Mouse (Mus musculus) midbrain, postnatal 0 days (tissue): ENCODE measurements around the gene Ccdc155. TPM values are rescaled to one million over a fixed set of nuclear protein-coding genes. Genes with fewer than 3 reads are reported as not detected.

Experiments used
- ATAC-seq: fragments of 200-750 bp; cut with Nextera tagmentation; 2 replicates; pipeline ENCODE4 v1.8.0; 2017; ENCODE audit warnings: moderate number of reproducible peaks, mild to moderate bottlenecking, moderate TSS enrichment, moderate library complexity; ENCODE audit not compliant: low FRiP score
- DNase-seq: peaks from one replicate; pipeline ENCODE4 v3.0.0-alpha.2; 2015; ENCODE audit warnings: low spot score
- H3K27ac ChIP-seq: fragments of 300-500 bp; sonication (generic); 2 replicates; pipeline ENCODE4 v1.5.1; 2014; ENCODE audit warnings: low read depth, mild to moderate bottlenecking, low read length, mixed read lengths
- H3K27me3 ChIP-seq: fragments of 300-500 bp; sonication (generic); 2 replicates; pipeline ENCODE4 v1.6.1; 2014; ENCODE audit warnings: low read length, control low read depth, mixed read lengths; ENCODE audit not compliant: insufficient read depth
- H3K36me3 ChIP-seq: fragments of 300-500 bp; sonication (generic); 2 replicates; pipeline ENCODE4 v1.6.1; 2014; ENCODE audit warnings: low read length, control low read depth, mixed read lengths; ENCODE audit not compliant: insufficient read depth
- H3K4me1 ChIP-seq: fragments of 300-500 bp; sonication (generic); 2 replicates; pipeline ENCODE4 v1.6.1; 2014; ENCODE audit warnings: mild to moderate bottlenecking, control low read depth, antibody characterized with exemption, low read length, mixed read lengths; ENCODE audit not compliant: insufficient read depth
- H3K4me2 ChIP-seq: fragments of 300-500 bp; sonication (generic); 2 replicates; pipeline ENCODE4 v1.6.1; 2014; ENCODE audit warnings: low read depth, mild to moderate bottlenecking, low read length, mixed read lengths; ENCODE audit not compliant: poor library complexity, severe bottlenecking
- H3K4me3 ChIP-seq: fragments of 300-500 bp; sonication (generic); 2 replicates; pipeline ENCODE4 v1.5.1; 2014; ENCODE audit warnings: low read depth, mild to moderate bottlenecking, low read length, moderate library complexity
- H3K9ac ChIP-seq: fragments of 300-500 bp; sonication (generic); replicated peaks from 2 replicates; pipeline ENCODE4 v1.6.1; 2014; ENCODE audit warnings: mild to moderate bottlenecking, low read length, moderate library complexity, mixed read lengths; ENCODE audit not compliant: poor library complexity, severe bottlenecking
- H3K9me3 ChIP-seq: fragments of 300-500 bp; sonication (generic); 2 replicates; pipeline ENCODE4 v1.6.1; 2016; ENCODE audit warnings: low read length, control low read depth
- CTCF ChIP-seq: IDR thresholded peaks from 2 replicates; pipeline ENCODE4 v1.5.1; 2016; ENCODE audit warnings: antibody characterized with exemption, mild to moderate bottlenecking
- WGBS: fragments of 180-500 bp; shearing (Covaris S2); extraction: QIAGEN DNeasy Blood & Tissue Kit; methylation state at CpG from one replicate; pipeline ENCODE4 v1.1.7; 2014; 5-methylcytosine and 5-hydroxymethylcytosine counted together
- polyA plus RNA-seq: library from polyadenylated mRNA; unstranded; fragments of >200 nt; fragmentation: Nextera tagmentation; extraction: Ambion mirVana; gene quantifications from 2 replicates; pipeline ENCODE4 v1.2.1, GENCODE M21; 2015
- total RNA-seq: library from RNA; depleted of rRNA; stranded (reverse); fragments of >200 nt; gene quantifications from 2 replicates; pipeline ENCODE4 v1.2.3, GENCODE M21; 2014

Ccdc155 gene
- total and polyA plus RNA-seq, 2 experiments from 2014 or later = 0.32 to 0.38 TPM

DNA sequence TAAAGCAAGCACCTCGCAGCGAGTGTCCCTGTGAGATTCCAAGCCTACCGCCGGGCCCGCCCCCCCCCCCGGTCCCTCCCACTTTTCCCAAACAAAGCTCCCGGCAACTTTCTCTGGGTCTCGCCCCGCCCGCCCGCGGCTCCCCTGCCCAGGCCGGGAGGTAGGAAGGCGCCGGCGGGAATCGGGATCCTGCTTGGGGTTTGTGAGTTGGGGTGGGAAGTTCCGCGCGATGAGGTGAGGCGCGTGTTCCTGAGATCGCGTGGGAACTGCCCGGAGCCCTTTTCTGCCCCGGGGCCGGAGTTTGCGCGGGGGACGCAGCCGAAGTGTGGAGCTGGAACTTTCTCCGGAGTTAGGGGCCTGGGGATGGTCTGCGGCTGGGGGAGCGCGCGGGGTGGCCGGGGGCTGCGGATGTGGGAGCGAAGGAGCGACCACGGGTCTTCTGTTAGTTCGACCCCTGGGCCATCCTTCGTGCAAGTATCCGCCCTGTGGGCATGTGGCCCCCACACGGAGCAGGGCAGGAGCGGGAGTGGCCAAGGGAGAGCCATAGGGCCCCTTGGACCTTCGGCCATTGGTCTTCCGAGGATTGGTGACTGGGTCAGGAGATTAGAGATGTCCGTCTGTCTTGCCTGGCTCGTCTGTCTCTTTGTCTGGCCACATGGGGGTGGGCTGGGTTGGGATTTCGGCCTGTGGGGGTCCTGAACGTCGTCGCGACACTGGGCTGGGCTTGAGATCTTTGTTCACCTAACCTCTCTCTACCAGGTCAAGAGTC is 11.2 kb upstream of the Ccdc155 start, which contains the start of gene Tead2:
TSS of gene Tead2 (plus strand) at position 81 of the 769 bp plus-strand sequence.
- ATAC-seq (peak; percentile 42), DNase-seq (peak; percentile 12)
- WGBS = 1% methylated on average over 54 of the region's 55 CpGs
- H3K4me2 ChIP-seq = peak within 1 kb of the TSS; percentile 67
- H3K4me1 ChIP-seq = peaks cover 5% of the 10 kb centered on the region; the same call in 1 of the 2 replicates
- TF ChIP-seq CTCF = no peak
- H3K9ac ChIP-seq = peak within 1 kb of the TSS; percentile 54
- H3K36me3 ChIP-seq = no peaks in the 10 kb centered on the region
- no peaks in the 10 kb centered on the region for H3K9me3 ChIP-seq
- peak within 1 kb of the TSS; percentile 42 for H3K4me3 ChIP-seq
- H3K27me3 ChIP-seq = peaks cover 7% of the 10 kb centered on the region; the same call in 1 of the 2 replicates
- H3K27ac ChIP-seq = peak within 1 kb of the TSS; percentile 57; the same call in 1 of the 2 replicates

DNA sequence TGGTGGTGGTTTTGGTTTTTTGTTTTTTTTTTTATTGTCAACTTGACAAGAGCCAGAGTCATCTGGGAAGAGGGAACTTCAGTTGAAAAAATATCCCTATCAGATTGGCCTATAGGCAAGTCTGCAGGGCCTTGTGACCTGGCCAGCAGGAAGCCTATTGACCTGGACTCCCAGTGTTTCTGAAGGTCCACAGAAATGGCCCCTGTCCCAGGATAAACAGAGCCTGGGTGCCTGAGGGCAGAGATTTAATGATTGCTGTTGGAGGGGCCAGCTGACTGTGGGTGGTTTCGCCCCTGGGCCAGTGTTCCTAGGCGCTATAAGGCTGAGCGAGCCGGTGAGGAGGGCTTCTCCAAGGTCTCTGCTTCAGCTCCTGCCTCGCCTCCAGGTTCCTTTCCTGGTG is 9.0 kb upstream of the Ccdc155 start:
- peaks cover 5% of the 10 kb centered on the region; the same call in 1 of the 2 replicates for H3K4me1 ChIP-seq
- H3K36me3 ChIP-seq = no peaks in the 10 kb centered on the region
- no peak overlapping the region for H3K4me2 ChIP-seq
- H3K27me3 ChIP-seq = peaks cover 15% of the 10 kb centered on the region
- WGBS = 59% methylated on average over 5 of the region's 5 CpGs
- no peak for TF ChIP-seq CTCF
- H3K9ac ChIP-seq = no peak overlapping the region
- no peak overlapping the region for H3K4me3 ChIP-seq
- no peaks in the 10 kb centered on the region for H3K9me3 ChIP-seq
- H3K27ac ChIP-seq = no peak overlapping the region
- DNase-seq (no peak), ATAC-seq (no peak)

DNA sequence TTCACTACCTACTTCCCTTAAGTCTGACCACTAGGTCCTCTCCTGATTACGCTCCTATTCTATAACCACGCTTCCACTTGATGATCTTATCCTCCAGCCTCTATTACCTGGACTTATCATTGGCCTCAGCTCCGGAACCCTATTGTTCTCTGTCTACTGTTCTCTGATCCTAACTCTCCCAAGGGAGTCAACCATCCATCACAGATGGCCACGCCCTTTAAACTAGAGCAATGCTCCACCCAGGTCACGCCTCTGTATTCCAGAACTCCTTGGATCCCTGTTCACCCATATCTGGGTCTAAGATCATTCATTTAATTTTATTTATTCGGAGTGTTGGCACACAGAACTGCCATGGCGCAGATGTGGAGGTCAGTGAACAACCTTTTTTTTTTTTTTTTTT is 7.7 kb upstream of the Ccdc155 start:
- Histone ChIP-seq H3K4me1 (peaks cover 5% of the 10 kb centered on the region; the same call in 1 of the 2 replicates), H3K9me3 (no peaks in the 10 kb centered on the region), H3K4me3 (no peak overlapping the region), H3K27ac (no peak overlapping the region), H3K36me3 (no peaks in the 10 kb centered on the region), H3K9ac (no peak overlapping the region), H3K4me2 (no peak overlapping the region), H3K27me3 (peaks cover 15% of the 10 kb centered on the region)
- TF ChIP-seq CTCF = no peak
- ATAC-seq (no peak), DNase-seq (no peak)
- 75% methylated on average over 7 of the region's 7 CpGs for WGBS

DNA sequence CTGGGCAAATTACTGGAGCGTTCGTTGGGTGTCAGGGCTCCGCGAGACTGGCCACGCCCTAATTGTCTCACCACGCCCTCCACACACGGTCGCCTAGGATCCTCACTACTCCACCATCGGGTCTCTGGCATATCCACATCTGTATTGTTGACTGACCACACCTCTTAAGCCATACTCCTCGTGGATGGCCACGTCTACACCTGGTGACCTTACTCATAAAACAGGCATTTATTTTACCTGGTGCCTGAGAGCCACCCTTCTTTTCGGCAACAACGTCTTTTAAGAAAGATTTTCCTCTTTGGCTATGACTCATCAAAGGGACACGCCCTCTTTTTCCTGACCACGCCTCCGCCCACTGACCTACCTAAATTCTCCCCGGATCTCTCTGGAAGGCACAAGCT is 7.2 kb upstream of the Ccdc155 start, which contains the start of gene Dkkl1:
TSS of gene Dkkl1 (minus strand) at position 297 of the 401 bp plus-strand sequence.
- Histone ChIP-seq H3K4me3 (peak within 1 kb of the TSS; percentile 15; the same call in 1 of the 2 replicates), H3K9ac (no peak within 1 kb of the TSS; the same call in 1 of the 2 replicates), H3K9me3 (no peaks in the 10 kb centered on the region), H3K4me2 (peak within 1 kb of the TSS; percentile 26), H3K27me3 (peaks cover 15% of the 10 kb centered on the region), H3K36me3 (no peaks in the 10 kb centered on the region), H3K27ac (no peak within 1 kb of the TSS), H3K4me1 (peaks cover 5% of the 10 kb centered on the region; the same call in 1 of the 2 replicates)
- TF ChIP-seq CTCF = no peak
- ATAC-seq (no peak), DNase-seq (no peak)
- whole genome bisulfite sequencing = 9% methylated on average over 17 of the region's 17 CpGs

DNA sequence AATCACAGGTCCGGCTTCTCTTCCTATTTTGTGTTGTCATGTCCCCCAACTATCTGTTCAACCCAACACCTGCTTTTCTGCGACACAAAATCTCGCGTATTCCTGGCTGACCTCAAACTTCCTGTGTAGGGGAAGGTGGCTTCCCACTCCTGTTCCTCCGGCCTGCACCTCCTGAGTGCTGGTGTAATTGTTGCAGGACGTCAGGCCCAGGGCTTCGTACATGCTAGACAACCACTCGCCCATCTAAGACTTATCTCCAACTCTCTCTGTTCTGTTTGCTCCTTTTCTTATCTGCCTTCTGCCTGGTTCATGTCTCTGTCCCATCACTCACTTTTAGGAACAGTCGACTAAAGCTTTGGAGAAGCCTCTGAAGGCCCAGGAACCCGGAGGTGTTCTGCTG is 6.4 kb upstream of the Ccdc155 start:
- ATAC-seq (no peak), DNase-seq (no peak)
- Histone ChIP-seq H3K9me3 (no peaks in the 10 kb centered on the region), H3K36me3 (no peaks in the 10 kb centered on the region), H3K27ac (no peak overlapping the region), H3K4me1 (peaks cover 4% of the 10 kb centered on the region; the same call in 1 of the 2 replicates), H3K4me3 (no peak overlapping the region), H3K27me3 (peaks cover 15% of the 10 kb centered on the region), H3K4me2 (peak overlapping the region; percentile 26; the same call in 1 of the 2 replicates), H3K9ac (no peak overlapping the region)
- no peak for TF ChIP-seq CTCF
- WGBS = 81% methylated on average over 10 of the region's 10 CpGs

DNA sequence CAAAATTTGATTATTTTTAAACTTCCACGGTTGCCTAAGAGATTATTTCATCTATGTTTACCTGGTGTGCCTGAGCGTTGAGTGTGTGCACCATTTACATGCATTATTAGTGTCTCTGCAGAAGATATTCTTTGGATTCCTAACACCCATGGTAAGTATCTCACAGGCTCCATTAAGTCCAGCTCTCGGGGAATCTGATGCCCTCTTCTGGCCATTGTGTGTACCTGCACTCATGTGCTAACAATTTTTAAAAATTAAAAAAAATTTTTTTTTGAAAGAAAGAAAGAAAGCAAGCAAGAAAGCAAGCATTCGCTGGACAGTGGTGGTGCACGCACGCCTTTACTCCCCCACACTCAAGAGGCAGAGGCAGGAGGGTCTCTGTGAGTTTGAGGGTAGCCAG is 3.6 kb upstream of the Ccdc155 start:
- H3K27me3 ChIP-seq = peaks cover 15% of the 10 kb centered on the region
- H3K4me1 ChIP-seq = no peaks in the 10 kb centered on the region
- ATAC-seq (no peak), DNase-seq (no peak)
- H3K36me3 ChIP-seq = no peaks in the 10 kb centered on the region
- H3K4me2 ChIP-seq = no peak overlapping the region
- no peak overlapping the region for H3K9ac ChIP-seq
- H3K9me3 ChIP-seq = no peaks in the 10 kb centered on the region
- WGBS = 82% methylated on average over 6 of the region's 6 CpGs
- no peak overlapping the region for H3K4me3 ChIP-seq
- TF ChIP-seq CTCF = peak; percentile 34
- H3K27ac ChIP-seq = no peak overlapping the region
